Mouse (Mus musculus): ENCODE results near the gene Gsx2. TPM values are rescaled to one million over a fixed set of nuclear protein-coding genes. Genes with fewer than 3 reads are reported as not detected.
A peak's percentile ranks its signal among the peaks of the same experiment; 100 is the strongest.

Gsx2 gene
- total and polyA plus RNA-seq, 2 experiments from 2014 or later: 0.14 TPM; not detected in 1

GRCm38 (mm10) chr5:75074537-75075382, 641 bp upstream of the Gsx2 start:
- Histone ChIP-seq H3K36me3 (ENCODE audit: insufficient read depth, low read length) (no peaks in the 10 kb centered on the region), H3K9ac (replicated peaks; ENCODE audit: low read length) (no peak overlapping the region), H3K4me1 (ENCODE audit: insufficient read depth, low read length) (no peaks in the 10 kb centered on the region), H3K27me3 (ENCODE audit: insufficient read depth, low read length) (peaks cover 85% of the 10 kb centered on the region), H3K4me2 (ENCODE audit: low read depth, low read length) (peak overlapping the region; percentile 56), H3K9me3 (ENCODE audit: low read length) (no peaks in the 10 kb centered on the region), H3K27ac (no peak overlapping the region), H3K4me3 (ENCODE audit: low read length) (peak overlapping the region; percentile 32; the same call in 1 of the 2 replicates)
- no peak for DNase-seq (ENCODE audit: low spot score)
- ATAC-seq: peak; percentile 25; the same call in 1 of the 2 replicates
- TF ChIP-seq CTCF (IDR thresholded peaks at IDR 0.05; ENCODE audit: low read depth): no peak
- 17% methylated on average over 15 of the region's 15 CpGs for WGBS

GRCm38 (mm10) chr5:75076326-75077050, 1.1 kb downstream of the Gsx2 start:
- Histone ChIP-seq H3K4me3 (ENCODE audit: low read length) (peak overlapping the region; percentile 32), H3K4me2 (ENCODE audit: low read depth, low read length) (peak overlapping the region; percentile 56), H3K9me3 (ENCODE audit: low read length) (no peaks in the 10 kb centered on the region), H3K9ac (replicated peaks; ENCODE audit: low read length) (no peak overlapping the region), H3K27ac (no peak overlapping the region), H3K4me1 (ENCODE audit: insufficient read depth, low read length) (no peaks in the 10 kb centered on the region), H3K36me3 (ENCODE audit: insufficient read depth, low read length) (no peaks in the 10 kb centered on the region), H3K27me3 (ENCODE audit: insufficient read depth, low read length) (peaks cover 91% of the 10 kb centered on the region)
- WGBS: 5% methylated on average over 17 of the region's 17 CpGs
- DNase-seq (ENCODE audit: low spot score): no peak
- no peak for ATAC-seq
- no peak for TF ChIP-seq CTCF (IDR thresholded peaks at IDR 0.05; ENCODE audit: low read depth)

GRCm38 (mm10) chr5:75077051-75077380, 1.6 kb downstream of the Gsx2 start:
- DNase-seq (ENCODE audit: low spot score) (no peak), ATAC-seq (no peak)
- Histone ChIP-seq H3K4me1 (ENCODE audit: insufficient read depth, low read length) (no peaks in the 10 kb centered on the region), H3K9ac (replicated peaks; ENCODE audit: low read length) (no peak overlapping the region), H3K27me3 (ENCODE audit: insufficient read depth, low read length) (peaks cover 94% of the 10 kb centered on the region), H3K27ac (no peak overlapping the region), H3K36me3 (ENCODE audit: insufficient read depth, low read length) (no peaks in the 10 kb centered on the region), H3K4me2 (ENCODE audit: low read depth, low read length) (no peak overlapping the region), H3K4me3 (ENCODE audit: low read length) (no peak overlapping the region), H3K9me3 (ENCODE audit: low read length) (no peaks in the 10 kb centered on the region)
- 2% methylated on average over 19 of the region's 19 CpGs for WGBS
- no peak for TF ChIP-seq CTCF (IDR thresholded peaks at IDR 0.05; ENCODE audit: low read depth)

GRCm38 (mm10) chr5:75079564-75079963, 4.2 kb downstream of the Gsx2 start:
- Histone ChIP-seq H3K9me3 (ENCODE audit: low read length) (no peaks in the 10 kb centered on the region), H3K27me3 (ENCODE audit: insufficient read depth, low read length) (peaks cover 94% of the 10 kb centered on the region), H3K4me3 (ENCODE audit: low read length) (no peak overlapping the region), H3K4me1 (ENCODE audit: insufficient read depth, low read length) (no peaks in the 10 kb centered on the region; the same call in 1 of the 2 replicates), H3K36me3 (ENCODE audit: insufficient read depth, low read length) (no peaks in the 10 kb centered on the region), H3K9ac (replicated peaks; ENCODE audit: low read length) (no peak overlapping the region), H3K4me2 (ENCODE audit: low read depth, low read length) (no peak overlapping the region), H3K27ac (no peak overlapping the region)
- no peak for TF ChIP-seq CTCF (IDR thresholded peaks at IDR 0.05; ENCODE audit: low read depth)
- DNase-seq (ENCODE audit: low spot score) (no peak), ATAC-seq (no peak)
- 5% methylated on average over 7 of the region's 7 CpGs for WGBS

- Histone ChIP-seq H3K4me1 (ENCODE audit: insufficient read depth, low read length) (no peaks in the 10 kb centered on the region; the same call in 1 of the 2 replicates), H3K4me3 (ENCODE audit: low read length) (no peak overlapping the region), H3K27me3 (ENCODE audit: insufficient read depth, low read length) (peaks cover 93% of the 10 kb centered on the region), H3K9me3 (ENCODE audit: low read length) (no peaks in the 10 kb centered on the region), H3K4me2 (ENCODE audit: low read depth, low read length) (peak overlapping the region; percentile 33; the same call in 1 of the 2 replicates), H3K27ac (no peak overlapping the region), H3K9ac (replicated peaks; ENCODE audit: low read length) (no peak overlapping the region), H3K36me3 (ENCODE audit: insufficient read depth, low read length) (no peaks in the 10 kb centered on the region)
- TF ChIP-seq CTCF (IDR thresholded peaks at IDR 0.05; ENCODE audit: low read depth): no peak
- ATAC-seq (peak; percentile 32; the same call in 1 of the 2 replicates), DNase-seq (ENCODE audit: low spot score) (no peak)
- 14% methylated on average over 6 of the region's 6 CpGs for WGBS
These were observed 7.0 kb downstream of the Gsx2 start for GRCm38 (mm10) chr5:75082439-75082838.

GRCm38 (mm10) chr5:75083061-75083460, 7.7 kb downstream of the Gsx2 start:
- H3K36me3 ChIP-seq (ENCODE audit: insufficient read depth, low read length): no peaks in the 10 kb centered on the region
- no peak for DNase-seq (ENCODE audit: low spot score)
- H3K4me2 ChIP-seq (ENCODE audit: low read depth, low read length): peak overlapping the region; percentile 33
- H3K4me1 ChIP-seq (ENCODE audit: insufficient read depth, low read length): no peaks in the 10 kb centered on the region; the same call in 1 of the 2 replicates
- 3% methylated on average over 14 of the region's 14 CpGs for WGBS
- H3K4me3 ChIP-seq (ENCODE audit: low read length): 0 out of 2 replicates have a peak overlapping the region, but pooled peaks have one; percentile 3
- no peak for TF ChIP-seq CTCF (IDR thresholded peaks at IDR 0.05; ENCODE audit: low read depth)
- no peak overlapping the region for H3K9ac ChIP-seq (replicated peaks; ENCODE audit: low read length)
- ATAC-seq: no peak
- peaks cover 88% of the 10 kb centered on the region for H3K27me3 ChIP-seq (ENCODE audit: insufficient read depth, low read length)
- H3K9me3 ChIP-seq (ENCODE audit: low read length): no peaks in the 10 kb centered on the region
- H3K27ac ChIP-seq: no peak overlapping the region
